ENCODE assay signal across 11 mouse cellular contexts in the genomic region with DNA sequence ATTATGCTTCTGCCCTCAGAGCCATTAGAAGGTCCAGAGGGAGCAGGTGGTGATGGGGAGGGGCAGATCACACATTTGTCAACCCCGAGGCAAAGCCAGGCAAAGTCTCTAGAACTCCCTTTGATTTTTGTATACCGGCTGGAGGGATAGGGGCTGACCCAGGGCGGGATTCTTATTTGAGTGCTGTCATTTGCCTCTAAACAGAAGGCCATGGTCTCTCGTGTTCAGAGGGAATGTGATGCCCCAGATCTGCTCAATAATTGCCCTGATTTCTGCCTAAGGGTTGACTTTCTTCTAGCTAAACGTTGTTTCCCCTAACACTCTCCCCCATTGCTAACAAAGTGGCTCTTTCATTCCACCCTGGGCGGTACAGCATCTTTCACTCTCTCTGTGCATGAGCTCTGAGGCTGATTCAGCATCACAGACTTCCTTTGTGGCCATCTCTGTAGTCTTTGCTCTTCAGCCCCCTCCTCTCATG.
DNase-seq lines count a peak whose midpoint lies in the region; ATAC-seq lines count a peak whose summit lies in the region.
"Had no signal": no experiment of that assay in that cellular context is flagged by ENCODE, and none has a peak within 500 bp of the region (broad histone marks: within the 10 kb centered on the region; RNA-seq: fewer than 3 reads in every experiment).

No protein-coding gene starts in this region.

- peak; percentile 84 for ATAC-seq in hindbrain, embryonic 15.5 days (ENCODE audit: low FRiP score, low read depth)
- peak; percentile 61; the same call in 1 of the 2 replicates for ATAC-seq in neural tube, embryonic 15.5 days (ENCODE audit: low FRiP score)
- no peak for ATAC-seq in inflammation-experienced regulatory T-cells, adult 6 months
- no peak for ATAC-seq in kidney, embryonic 16.5 days (ENCODE audit: low FRiP score, low TSS enrichment)

- H3K4me2 ChIP-seq in hindbrain, embryonic 15.5 days = no peak overlapping the region
- H3K4me2 ChIP-seq in neural tube, embryonic 15.5 days = no peak overlapping the region
- H3K4me2 ChIP-seq in kidney, embryonic 16.5 days (replicated peaks; ENCODE audit: low read depth, low read length) = no peak overlapping the region
- H3K4me2 ChIP-seq: liver, embryonic 11.5 days had no signal

- H3K27ac ChIP-seq in hindbrain, embryonic 15.5 days (replicated peaks) = 0 out of 2 replicates have a peak overlapping the region, but pooled peaks have one; percentile 4
- H3K27ac ChIP-seq in neural tube, embryonic 15.5 days (replicated peaks) = peak overlapping the region; percentile 14; the same call in 1 of the 2 replicates
- H3K27ac ChIP-seq in kidney, embryonic 16.5 days (ENCODE audit: low read length) = no peak overlapping the region

- H3K27me3 ChIP-seq in hindbrain, embryonic 15.5 days = no peaks in the 10 kb centered on the region
- H3K27me3 ChIP-seq in neural tube, embryonic 15.5 days (replicated peaks) = no peaks in the 10 kb centered on the region
- no peaks in the 10 kb centered on the region for H3K27me3 ChIP-seq in kidney, embryonic 16.5 days (ENCODE audit: insufficient read depth, low read length)

- no peaks in the 10 kb centered on the region for H3K36me3 ChIP-seq in hindbrain, embryonic 15.5 days
- H3K36me3 ChIP-seq in neural tube, embryonic 15.5 days = no peaks in the 10 kb centered on the region
- H3K36me3 ChIP-seq in kidney, embryonic 16.5 days (ENCODE audit: insufficient read depth, low read length) = no peaks in the 10 kb centered on the region

- no peak overlapping the region for H3K9ac ChIP-seq in hindbrain, embryonic 15.5 days
- no peak overlapping the region for H3K9ac ChIP-seq in neural tube, embryonic 15.5 days (replicated peaks)
- no peak overlapping the region for H3K9ac ChIP-seq in kidney, embryonic 16.5 days (replicated peaks; ENCODE audit: low read length)

- peak; percentile 30 to 36 for DNase-seq in layer of hippocampus, adult 8-10 months (ENCODE audit: low spot score in 2 of 2)
- no peak for DNase-seq in layer of hippocampus, adult 9-10 months (ENCODE audit: low spot score)
- peak; percentile 63 for DNase-seq in embryo, embryonic 10.5 days (ENCODE audit: low spot score)
- DNase-seq in heart, adult 11 months = no peak
- DNase-seq: gastrocnemius, postnatal 36 days; kidney, adult 9 months had no signal

- H3K4me1 ChIP-seq in hindbrain, embryonic 15.5 days (replicated peaks) = peaks cover 20% of the 10 kb centered on the region
- H3K4me1 ChIP-seq in neural tube, embryonic 15.5 days = peaks cover 3% of the 10 kb centered on the region; the same call in 1 of the 2 replicates
- H3K4me1 ChIP-seq in kidney, embryonic 16.5 days (ENCODE audit: insufficient read depth, low read length) = peaks cover 11% of the 10 kb centered on the region; the same call in 1 of the 2 replicates

- H3K4me3 ChIP-seq in hindbrain, embryonic 15.5 days = no peak overlapping the region
- no peak overlapping the region for H3K4me3 ChIP-seq in neural tube, embryonic 15.5 days (replicated peaks)
- H3K4me3 ChIP-seq in kidney, embryonic 16.5 days (ENCODE audit: low read length) = no peak overlapping the region

- no peaks in the 10 kb centered on the region for H3K9me3 ChIP-seq in hindbrain, embryonic 15.5 days
- no peaks in the 10 kb centered on the region for H3K9me3 ChIP-seq in neural tube, embryonic 15.5 days (replicated peaks)
- H3K9me3 ChIP-seq in kidney, embryonic 16.5 days (ENCODE audit: low read length) = no peaks in the 10 kb centered on the region

- WGBS in hindbrain, embryonic 15.5 days = 12% methylated on average over 6 of the region's 6 CpGs
- WGBS in neural tube, embryonic 15.5 days = 12% methylated on average over 6 of the region's 6 CpGs
- WGBS in kidney, embryonic 16.5 days = 19% methylated on average over 6 of the region's 6 CpGs

Comparison
In these comparisons a context has a peak if more than half of its experiments do, and no peak if none do; other contexts are left out.
1. DNase-seq: peak in layer of hippocampus, adult 8-10 months (2 of 2) and embryo, embryonic 10.5 days (single experiment); none in layer of hippocampus, adult 9-10 months (single experiment) and heart, adult 11 months (single experiment).
2. ATAC-seq: peak in hindbrain, embryonic 15.5 days (single experiment) and neural tube, embryonic 15.5 days (single experiment); none in inflammation-experienced regulatory T-cells, adult 6 months (single experiment) and kidney, embryonic 16.5 days (single experiment).